Mouse (Mus musculus): ENCODE measurements around the gene Ssbp2. TPM values are rescaled to one million over a fixed set of nuclear protein-coding genes. Genes with fewer than 3 reads are reported as not detected.

Ssbp2 gene
- polyA plus RNA-seq, 1 experiment = 7.2 TPM

DNA sequence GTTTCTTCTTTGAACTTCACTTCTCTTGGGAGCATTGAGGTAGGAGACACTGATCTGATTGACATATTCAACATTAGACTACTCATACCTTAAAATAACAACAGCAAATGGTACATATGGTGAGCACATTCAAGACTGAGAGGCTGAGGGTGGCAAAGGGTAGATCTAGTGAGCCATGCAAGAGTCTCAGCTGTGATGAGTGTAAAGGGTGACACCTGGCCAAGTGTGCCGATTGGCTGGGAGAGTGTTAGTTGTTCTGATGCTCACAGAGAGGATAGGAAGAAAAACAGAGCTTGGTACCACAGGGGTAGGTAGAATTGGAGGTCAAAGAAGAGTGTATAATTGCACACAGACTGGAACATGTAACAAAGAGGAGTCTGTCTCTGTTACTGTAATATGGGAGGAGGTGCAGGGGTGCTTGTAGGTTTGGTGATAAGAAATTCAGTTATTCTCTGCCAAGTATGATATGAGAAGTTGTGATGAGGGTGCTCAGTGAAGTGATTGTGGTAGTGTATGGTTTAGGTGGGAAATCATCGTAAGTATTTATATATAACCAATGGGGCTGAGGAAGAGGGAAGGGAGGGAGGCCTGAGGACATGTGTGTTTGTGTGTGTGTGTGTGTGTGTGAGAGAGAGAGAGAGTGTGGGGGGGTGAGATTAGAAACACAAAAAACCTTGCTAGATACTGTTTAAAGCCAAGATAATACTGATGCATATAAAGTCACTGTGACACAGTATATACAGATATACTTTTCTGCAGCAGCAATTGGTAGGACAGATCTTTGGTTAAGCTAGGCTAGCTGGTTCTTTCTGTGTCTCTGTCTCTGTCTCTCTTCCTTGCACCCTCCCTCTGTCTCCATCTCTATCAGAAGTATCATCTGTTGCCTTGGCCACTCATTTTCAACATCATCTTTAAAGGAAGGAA, 80.3 kb downstream of the Ssbp2 start:
- Histone ChIP-seq H3K27me3 (ENCODE audit: control insufficient read depth, insufficient read depth, low read length) (no peaks in the 10 kb centered on the region), H3K4me3 (ENCODE audit: extremely low read depth, insufficient read depth, insufficient read length) (no peak overlapping the region), H3K4me1 (ENCODE audit: control insufficient read depth, insufficient read depth, insufficient read length) (peaks cover 9% of the 10 kb centered on the region; the same call in 1 of the 2 replicates), H3K36me3 (ENCODE audit: control insufficient read depth, insufficient read depth, low read length) (no peaks in the 10 kb centered on the region), H3K27ac (ENCODE audit: insufficient read depth, low read length) (no peak overlapping the region)
- TF ChIP-seq CTCF (IDR thresholded peaks at IDR 0.05; ENCODE audit: extremely low read depth, insufficient read depth, insufficient read length, insufficient replicate concordance) (no peak), POLR2A (IDR thresholded peaks at IDR 0.05; ENCODE audit: low read depth, low read length) (no peak)
- no peak for DNase-seq (ENCODE audit: low read depth in 1 of 2, low spot score in 2 of 2)
- WGBS = 37% methylated on average over 2 of the region's 2 CpGs

DNA sequence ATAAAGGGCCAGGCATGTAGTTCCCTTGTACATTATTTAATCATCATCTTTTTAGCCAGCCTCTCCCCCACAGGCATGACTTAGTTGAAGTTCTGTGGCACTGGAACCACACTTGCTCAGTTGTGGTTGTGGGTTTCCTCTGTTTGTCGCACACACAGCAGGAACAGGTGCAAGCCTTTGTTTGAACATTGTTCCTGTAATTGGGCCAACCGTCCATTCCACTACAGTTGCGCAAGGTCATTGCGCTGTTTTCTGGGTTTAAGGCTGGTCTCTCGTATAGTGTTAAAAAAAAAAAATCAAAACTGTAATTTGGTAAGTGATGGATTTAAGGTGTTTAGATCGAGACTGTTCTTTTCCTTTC, 81.0 kb downstream of the Ssbp2 start:
- DNase-seq (ENCODE audit: low read depth in 1 of 2, low spot score in 2 of 2) = peak; percentile 18 to 54
- TF ChIP-seq CTCF (IDR thresholded peaks at IDR 0.05; ENCODE audit: extremely low read depth, insufficient read depth, insufficient read length, insufficient replicate concordance) = no peak
- TF ChIP-seq POLR2A (IDR thresholded peaks at IDR 0.05; ENCODE audit: low read depth, low read length) = no peak
- Histone ChIP-seq H3K27ac (ENCODE audit: insufficient read depth, low read length) (no peak overlapping the region), H3K4me3 (ENCODE audit: extremely low read depth, insufficient read depth, insufficient read length) (no peak overlapping the region), H3K4me1 (ENCODE audit: control insufficient read depth, insufficient read depth, insufficient read length) (peaks cover 9% of the 10 kb centered on the region; the same call in 1 of the 2 replicates), H3K36me3 (ENCODE audit: control insufficient read depth, insufficient read depth, low read length) (no peaks in the 10 kb centered on the region), H3K27me3 (ENCODE audit: control insufficient read depth, insufficient read depth, low read length) (no peaks in the 10 kb centered on the region)
- 20% methylated on average over 6 of the region's 6 CpGs for WGBS

DNA sequence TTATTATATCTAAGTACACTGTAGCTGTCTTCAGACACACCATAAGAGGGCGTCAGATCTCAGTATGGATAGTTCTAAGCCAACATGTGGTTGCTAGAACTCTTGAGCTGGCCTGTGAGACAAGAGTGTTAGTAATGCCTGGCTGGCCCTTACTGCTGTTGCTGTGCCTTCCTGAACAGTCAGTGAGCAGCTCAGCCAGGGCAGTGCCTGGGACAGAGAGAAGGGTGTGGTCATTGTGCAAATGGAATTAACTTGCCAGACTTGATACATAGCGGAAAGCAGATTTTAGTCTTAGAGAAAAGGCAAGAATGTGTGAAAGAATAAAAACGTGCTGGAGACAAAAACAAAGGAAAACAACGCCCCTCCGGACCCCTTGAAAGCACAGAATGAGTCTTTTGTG, 83.5 kb downstream of the Ssbp2 start:
- Histone ChIP-seq H3K36me3 (ENCODE audit: control insufficient read depth, insufficient read depth, low read length) (no peaks in the 10 kb centered on the region), H3K27me3 (ENCODE audit: control insufficient read depth, insufficient read depth, low read length) (no peaks in the 10 kb centered on the region), H3K4me1 (ENCODE audit: control insufficient read depth, insufficient read depth, insufficient read length) (peaks cover 9% of the 10 kb centered on the region; the same call in 1 of the 2 replicates), H3K27ac (ENCODE audit: insufficient read depth, low read length) (no peak overlapping the region), H3K4me3 (ENCODE audit: extremely low read depth, insufficient read depth, insufficient read length) (no peak overlapping the region)
- WGBS = 86% methylated on average over 5 of the region's 5 CpGs
- TF ChIP-seq POLR2A (IDR thresholded peaks at IDR 0.05; ENCODE audit: low read depth, low read length) (no peak), CTCF (IDR thresholded peaks at IDR 0.05; ENCODE audit: extremely low read depth, insufficient read depth, insufficient read length, insufficient replicate concordance) (no peak)
- no peak for DNase-seq (ENCODE audit: low read depth in 1 of 2, low spot score in 2 of 2)

DNA sequence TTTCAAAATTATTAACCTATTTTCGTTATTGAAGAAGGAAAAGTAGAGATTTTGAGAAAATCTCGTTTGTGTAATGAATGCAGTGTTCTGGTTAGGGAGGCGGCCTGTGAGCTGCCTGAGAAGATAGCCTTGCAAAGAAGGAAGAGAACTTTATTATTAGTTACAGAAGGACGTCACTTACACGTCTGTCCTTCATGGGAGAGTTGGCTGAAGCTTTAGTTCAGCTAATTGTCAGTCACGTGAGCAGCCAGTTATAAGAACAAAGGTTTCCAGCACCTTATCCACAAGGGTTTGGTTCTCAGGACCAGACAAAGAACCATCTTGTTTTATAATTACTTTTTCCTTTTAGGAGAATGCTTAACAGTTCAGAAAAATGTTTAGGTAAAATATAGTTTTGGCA, 104.0 kb downstream of the Ssbp2 start:
- TF ChIP-seq POLR2A (IDR thresholded peaks at IDR 0.05; ENCODE audit: low read depth, low read length) = no peak
- TF ChIP-seq CTCF (IDR thresholded peaks at IDR 0.05; ENCODE audit: extremely low read depth, insufficient read depth, insufficient read length, insufficient replicate concordance) = no peak
- no peak for DNase-seq (ENCODE audit: low read depth in 1 of 2, low spot score in 2 of 2)
- H3K36me3 ChIP-seq (ENCODE audit: control insufficient read depth, insufficient read depth, low read length) = no peaks in the 10 kb centered on the region
- WGBS = 87% methylated on average over 6 of the region's 6 CpGs
- no peak overlapping the region for H3K4me3 ChIP-seq (ENCODE audit: extremely low read depth, insufficient read depth, insufficient read length)
- no peaks in the 10 kb centered on the region for H3K27me3 ChIP-seq (ENCODE audit: control insufficient read depth, insufficient read depth, low read length)
- no peak overlapping the region for H3K27ac ChIP-seq (ENCODE audit: insufficient read depth, low read length)
- no peaks in the 10 kb centered on the region for H3K4me1 ChIP-seq (ENCODE audit: control insufficient read depth, insufficient read depth, insufficient read length)

DNA sequence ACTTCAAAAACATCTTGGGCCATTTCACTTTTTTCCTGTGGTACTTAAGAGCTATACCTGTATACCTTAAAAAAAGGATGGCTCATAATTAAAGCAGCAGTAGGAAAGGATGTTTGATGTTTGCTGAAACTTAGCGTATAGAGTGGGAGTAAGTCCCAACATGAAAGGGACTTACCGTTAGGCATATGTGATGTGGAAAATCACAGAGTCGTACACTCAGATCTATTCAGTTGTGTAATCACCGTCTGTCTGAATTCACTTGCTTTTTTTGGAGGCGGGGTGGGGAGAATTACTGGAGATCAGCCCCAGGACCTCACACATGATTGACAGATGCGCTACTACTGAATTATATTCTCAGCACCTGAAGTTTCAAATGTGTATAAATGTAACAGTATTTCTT, 104.7 kb downstream of the Ssbp2 start:
- WGBS = 82% methylated on average over 6 of the region's 6 CpGs
- TF ChIP-seq POLR2A (IDR thresholded peaks at IDR 0.05; ENCODE audit: low read depth, low read length) = no peak
- TF ChIP-seq CTCF (IDR thresholded peaks at IDR 0.05; ENCODE audit: extremely low read depth, insufficient read depth, insufficient read length, insufficient replicate concordance) = no peak
- Histone ChIP-seq H3K27ac (ENCODE audit: insufficient read depth, low read length) (no peak overlapping the region), H3K36me3 (ENCODE audit: control insufficient read depth, insufficient read depth, low read length) (no peaks in the 10 kb centered on the region), H3K4me1 (ENCODE audit: control insufficient read depth, insufficient read depth, insufficient read length) (no peaks in the 10 kb centered on the region), H3K27me3 (ENCODE audit: control insufficient read depth, insufficient read depth, low read length) (no peaks in the 10 kb centered on the region), H3K4me3 (ENCODE audit: extremely low read depth, insufficient read depth, insufficient read length) (no peak overlapping the region)
- DNase-seq (ENCODE audit: low read depth in 1 of 2, low spot score in 2 of 2) = no peak

DNA sequence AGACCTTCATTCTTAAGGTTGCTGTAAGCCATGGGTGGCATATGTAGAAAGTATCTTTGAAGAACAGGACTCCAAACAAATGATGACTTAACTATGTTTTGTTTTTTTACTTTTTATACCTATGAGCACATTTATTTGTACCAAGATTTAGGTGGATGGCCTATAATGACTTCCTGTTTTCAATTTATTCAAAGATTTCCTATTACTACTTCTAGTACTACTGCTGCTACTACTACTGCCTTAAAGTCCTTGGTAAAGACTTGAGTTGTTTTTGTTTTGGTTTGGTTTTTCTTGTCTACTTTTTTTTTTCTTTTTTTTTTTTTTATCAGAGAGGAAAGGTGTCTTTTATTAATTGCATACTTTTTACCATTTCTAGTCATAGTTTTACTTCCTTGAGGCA, 121.4 kb downstream of the Ssbp2 start:
- H3K36me3 ChIP-seq (ENCODE audit: control insufficient read depth, insufficient read depth, low read length) = no peaks in the 10 kb centered on the region
- no peak overlapping the region for H3K4me3 ChIP-seq (ENCODE audit: extremely low read depth, insufficient read depth, insufficient read length)
- peaks cover 2% of the 10 kb centered on the region; the same call in 1 of the 2 replicates for H3K4me1 ChIP-seq (ENCODE audit: control insufficient read depth, insufficient read depth, insufficient read length)
- DNase-seq (ENCODE audit: low read depth in 1 of 2, low spot score in 2 of 2) = no peak
- TF ChIP-seq CTCF (IDR thresholded peaks at IDR 0.05; ENCODE audit: extremely low read depth, insufficient read depth, insufficient read length, insufficient replicate concordance) (no peak), POLR2A (IDR thresholded peaks at IDR 0.05; ENCODE audit: low read depth, low read length) (no peak)
- no peak overlapping the region for H3K27ac ChIP-seq (ENCODE audit: insufficient read depth, low read length)
- no peaks in the 10 kb centered on the region for H3K27me3 ChIP-seq (ENCODE audit: control insufficient read depth, insufficient read depth, low read length)

DNA sequence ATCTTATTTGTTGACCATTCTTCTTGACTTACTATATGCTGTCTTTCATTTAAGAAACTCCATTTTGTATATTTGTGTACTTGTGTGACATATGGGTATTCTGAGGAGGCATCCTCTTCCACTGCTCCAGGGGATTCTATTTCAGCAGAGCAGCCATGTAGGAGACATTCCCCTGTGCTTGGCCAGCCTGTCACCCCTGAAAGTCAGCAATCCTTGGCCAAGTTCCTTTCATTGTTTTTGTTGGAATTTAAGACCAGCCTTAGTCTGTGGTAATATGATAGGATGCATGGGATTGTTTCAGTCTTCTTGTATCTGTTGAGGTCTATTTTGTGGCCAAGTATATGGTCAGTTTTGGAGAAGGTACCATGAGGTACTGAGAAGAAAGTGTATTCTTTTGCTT, 122.1 kb downstream of the Ssbp2 start:
- DNase-seq (ENCODE audit: low read depth in 1 of 2, low spot score in 2 of 2) = no peak
- Histone ChIP-seq H3K4me3 (ENCODE audit: extremely low read depth, insufficient read depth, insufficient read length) (no peak overlapping the region), H3K36me3 (ENCODE audit: control insufficient read depth, insufficient read depth, low read length) (no peaks in the 10 kb centered on the region), H3K27me3 (ENCODE audit: control insufficient read depth, insufficient read depth, low read length) (no peaks in the 10 kb centered on the region), H3K27ac (ENCODE audit: insufficient read depth, low read length) (no peak overlapping the region), H3K4me1 (ENCODE audit: control insufficient read depth, insufficient read depth, insufficient read length) (peaks cover 2% of the 10 kb centered on the region; the same call in 1 of the 2 replicates)
- TF ChIP-seq CTCF (IDR thresholded peaks at IDR 0.05; ENCODE audit: extremely low read depth, insufficient read depth, insufficient read length, insufficient replicate concordance) = no peak
- TF ChIP-seq POLR2A (IDR thresholded peaks at IDR 0.05; ENCODE audit: low read depth, low read length) = no peak

Data from spleen, adult 2 months (tissue).